Mouse (Mus musculus) right cerebral cortex, postnatal 14 days (tissue): Measurements from ENCODE around the gene Ddx19b.
"Not testable (repeated sequence)": the region's sequence is repeated elsewhere in the genome, so short reads cannot be mapped to it uniquely, and the experiment has no call there.

ENCODE experiments used
- DNase-seq: peaks from one replicate; pipeline ENCODE4 v3.0.0; 2022

The Ddx19b gene

GRCm38 (mm10) chr8:110963051-110963450 is 68.5 kb downstream of the Ddx19b start:
- DNase-seq: no peak

GRCm38 (mm10) chr8:110959906-110960305 is 71.6 kb downstream of the Ddx19b start:
- DNase-seq: no peak

GRCm38 (mm10) chr8:110959071-110959780 is 72.3 kb downstream of the Ddx19b start:
- no peak for DNase-seq

DNA sequence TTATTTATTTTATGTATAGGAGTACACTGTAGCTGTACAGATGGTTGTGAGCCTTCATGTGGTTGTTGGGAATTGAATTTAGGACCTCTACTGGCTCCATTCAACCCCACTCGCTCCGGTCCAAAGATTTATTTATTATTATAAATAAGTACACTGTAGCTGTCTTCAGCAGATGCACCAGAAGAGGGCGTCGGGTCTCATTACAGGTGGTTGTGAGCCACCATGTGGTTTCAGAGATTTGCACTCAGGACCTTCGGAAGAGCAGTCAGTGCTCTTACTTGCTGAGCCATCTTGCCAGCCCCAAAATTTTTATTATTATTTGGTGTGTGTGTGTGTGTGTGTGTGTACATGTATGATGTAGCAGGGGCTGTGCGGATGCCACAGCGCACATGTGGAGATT is 73.0 kb downstream of the Ddx19b start:
- not testable (repeated sequence) for DNase-seq

DNA sequence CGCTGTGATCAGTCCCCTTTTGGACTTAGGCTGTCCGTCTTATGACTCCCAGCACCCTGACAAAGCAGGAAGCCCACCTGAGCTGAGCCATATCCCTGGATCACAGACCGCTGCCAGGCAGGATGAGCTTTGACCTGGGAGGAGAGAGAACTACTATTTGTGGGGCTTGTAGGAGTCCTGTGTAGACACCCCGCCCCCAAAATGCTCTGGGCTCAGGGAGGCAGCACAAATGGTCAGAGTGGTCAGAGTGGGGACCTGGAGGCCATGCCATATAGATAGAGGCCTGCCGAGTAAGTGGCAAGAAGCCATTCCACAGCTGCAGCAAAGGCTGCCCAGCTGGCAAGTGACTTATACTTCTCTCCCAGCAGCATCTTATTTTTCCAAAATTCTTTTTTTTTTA is 73.4 kb downstream of the Ddx19b start:
- DNase-seq: no peak

GRCm38 (mm10) chr8:110957471-110957870 is 74.1 kb downstream of the Ddx19b start:
- no peak for DNase-seq

GRCm38 (mm10) chr8:110956619-110957450 is 74.7 kb downstream of the Ddx19b start:
- DNase-seq: no peak

- DNase-seq: no peak
Measured at GRCm38 (mm10) chr8:110954776-110955175, 76.8 kb downstream of the Ddx19b start.
